Mouse (Mus musculus): Measurements from ENCODE around the gene Dnah7a.
"Not testable (repeated sequence)": the region's sequence is repeated elsewhere in the genome, so short reads cannot be mapped to it uniquely, and the experiment has no call there.

The Dnah7a gene

GRCm38 (mm10) chr1:53706431-53707361, at the start of gene Dnah7a:
Gene Dnah7a, minus strand, starts transcription at chr1:53706784.
- no peak for DNase-seq (ENCODE audit: low spot score)

GRCm38 (mm10) chr1:53753501-53753900, 46.9 kb upstream of the Dnah7a start:
- not testable (repeated sequence) for DNase-seq (ENCODE audit: low spot score)

GRCm38 (mm10) chr1:53751144-53751543, 44.6 kb upstream of the Dnah7a start:
- no peak for DNase-seq (ENCODE audit: low spot score)

DNA sequence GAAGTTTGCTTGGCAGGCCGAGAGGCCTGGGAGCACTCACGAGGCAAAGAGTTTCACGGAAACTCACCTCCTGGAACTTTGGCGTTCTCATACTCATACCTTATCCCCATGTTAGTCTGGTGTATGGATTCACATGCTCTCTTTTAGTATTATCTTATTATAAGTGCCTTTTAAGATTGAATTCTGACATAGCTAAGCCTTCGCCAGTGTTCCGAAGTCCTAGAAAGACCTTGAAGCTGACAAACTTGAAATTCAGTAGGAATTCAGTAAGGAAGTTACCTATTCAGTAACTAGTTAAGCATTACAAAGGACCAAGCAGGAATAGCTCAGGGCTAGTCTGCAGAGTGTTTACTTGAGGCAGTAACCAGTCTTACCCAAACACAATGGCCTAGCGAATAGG, 44.1 kb upstream of the Dnah7a start:
- not testable (repeated sequence) for DNase-seq (ENCODE audit: low spot score)

GRCm38 (mm10) chr1:53749881-53750385, 43.3 kb upstream of the Dnah7a start:
- not testable (repeated sequence) for DNase-seq (ENCODE audit: low spot score)

- DNase-seq (ENCODE audit: low spot score): no peak
Measured at GRCm38 (mm10) chr1:53748571-53748970, 42.0 kb upstream of the Dnah7a start.

GRCm38 (mm10) chr1:53746001-53746400, 39.4 kb upstream of the Dnah7a start:
- DNase-seq (ENCODE audit: low spot score): no peak

DNA sequence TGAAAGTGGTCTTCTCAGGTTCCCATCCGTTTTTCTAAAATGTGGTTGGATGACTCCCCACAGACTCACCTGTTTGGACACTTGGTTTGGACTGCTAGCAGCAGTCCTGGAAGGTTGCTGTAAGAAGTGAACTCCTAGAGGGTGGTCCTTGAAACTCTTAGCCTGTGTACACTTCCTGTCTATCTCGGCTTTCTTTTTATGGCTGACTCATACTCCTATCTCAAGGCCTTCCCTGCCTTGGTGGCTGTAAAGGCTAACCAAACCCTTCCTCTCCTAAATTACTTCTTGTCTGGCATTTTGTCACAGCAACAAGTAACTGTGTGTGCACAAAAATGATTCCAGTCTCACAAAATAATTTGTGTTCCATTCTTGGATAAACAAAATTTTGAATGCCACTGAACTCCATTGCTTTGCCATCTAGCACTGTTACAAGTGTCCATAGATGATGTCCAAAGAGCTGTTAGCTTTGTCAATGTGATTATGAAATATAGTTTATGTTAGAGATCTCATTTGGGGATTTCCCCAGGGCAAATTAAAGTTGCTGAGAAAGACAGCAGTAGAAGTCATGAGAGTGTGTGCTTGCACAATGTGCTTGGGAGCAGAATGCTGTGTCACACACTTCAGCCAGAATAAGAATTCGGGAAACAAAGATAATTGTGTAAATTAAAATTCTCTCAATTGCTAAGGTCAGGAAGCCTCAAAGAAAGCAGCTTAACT, 35.3 kb upstream of the Dnah7a start:
- no peak for DNase-seq (ENCODE audit: low spot score)

- DNase-seq (ENCODE audit: low spot score): no peak
Measured at GRCm38 (mm10) chr1:53740777-53741336, 34.3 kb upstream of the Dnah7a start.

DNA sequence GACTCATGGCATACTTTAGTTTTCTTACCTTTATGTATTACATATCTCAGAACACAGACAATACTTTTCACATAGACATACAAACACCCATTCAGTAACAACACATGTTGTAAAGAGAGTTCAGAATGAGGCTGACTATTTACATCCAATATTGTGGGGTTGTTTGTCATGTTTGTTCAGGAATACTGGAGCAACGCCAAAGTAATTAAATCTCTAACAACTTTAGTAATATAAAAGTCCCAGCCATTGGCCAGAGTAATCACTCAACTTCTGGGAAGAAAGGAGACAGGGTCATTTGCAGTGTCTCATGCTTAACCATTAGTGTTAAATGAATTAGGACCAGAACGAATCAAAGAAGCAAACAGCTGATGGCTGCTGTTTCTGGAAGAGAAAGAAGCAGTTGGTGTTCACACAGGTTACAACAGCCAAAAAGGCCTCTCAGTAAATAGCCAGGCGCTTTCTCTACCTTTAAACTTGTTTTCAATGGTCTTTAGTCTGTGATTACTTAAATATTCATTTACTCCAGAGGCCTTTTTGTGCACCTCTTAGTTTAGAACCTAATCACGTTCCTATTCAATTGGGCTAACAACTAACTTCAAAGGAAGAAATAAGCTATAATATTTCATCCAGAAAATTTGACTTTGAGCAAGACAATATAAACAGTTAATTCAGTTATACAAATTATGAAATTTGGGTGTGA, 33.6 kb upstream of the Dnah7a start:
- DNase-seq (ENCODE audit: low spot score): not testable (repeated sequence)

DNA sequence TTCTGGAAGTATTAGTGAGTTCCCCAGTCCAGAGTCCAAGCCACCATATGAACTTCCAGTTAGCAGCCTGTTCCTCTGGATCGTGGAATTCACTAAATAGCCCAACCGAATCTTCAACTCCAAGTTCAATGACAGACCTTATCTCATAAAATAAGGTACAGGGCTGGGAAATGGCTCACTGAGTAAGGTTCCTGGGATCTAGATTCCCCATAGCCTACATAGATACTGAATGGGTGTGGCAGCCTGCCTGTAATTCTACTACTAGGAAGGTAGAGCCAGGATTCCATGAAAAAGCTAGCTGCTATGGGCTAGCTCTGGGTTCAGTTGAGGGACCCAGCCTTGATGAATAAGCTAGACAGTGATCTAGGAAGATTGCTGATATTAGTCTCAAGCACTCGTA, 30.0 kb upstream of the Dnah7a start:
- no peak for DNase-seq (ENCODE audit: low spot score)

DNA sequence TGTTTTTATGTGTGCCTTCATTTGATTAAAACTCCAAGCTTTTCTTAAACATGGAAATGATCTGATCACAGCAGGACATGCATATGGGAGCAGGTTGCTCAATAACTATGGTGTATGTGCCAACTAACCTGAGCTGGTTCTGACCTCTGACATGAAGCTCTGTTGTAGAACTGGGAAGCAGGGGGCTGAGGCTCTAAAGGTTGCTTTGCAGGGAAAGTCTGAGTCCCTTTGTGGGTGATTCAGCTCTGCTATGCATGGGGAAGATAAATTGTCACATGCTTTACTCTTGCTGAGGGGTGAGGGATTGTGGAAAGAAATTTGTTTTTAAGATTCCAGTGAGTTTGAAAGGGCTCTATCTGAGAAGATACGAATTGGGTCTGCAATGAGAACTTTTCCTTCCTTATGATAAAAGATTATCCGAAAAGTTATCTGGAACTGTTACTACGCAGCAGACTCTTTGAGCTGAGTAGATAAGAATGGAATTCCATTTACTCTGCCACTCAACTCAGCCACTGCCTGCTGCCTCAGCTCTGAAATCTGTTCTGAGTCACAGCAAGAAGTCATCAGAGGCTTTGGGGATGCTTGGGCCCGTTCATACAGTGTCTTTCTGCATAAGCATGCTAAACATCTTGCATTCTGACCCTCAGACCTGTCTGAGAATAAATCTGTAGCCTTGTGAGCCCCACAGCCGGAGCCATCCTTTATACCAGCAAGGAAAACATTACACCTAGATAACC, 22.1 kb upstream of the Dnah7a start:
- no peak for DNase-seq (ENCODE audit: low spot score)

GRCm38 (mm10) chr1:53726883-53727282, 20.3 kb upstream of the Dnah7a start:
- no peak for DNase-seq (ENCODE audit: low spot score)

GRCm38 (mm10) chr1:53721353-53721752, 14.8 kb upstream of the Dnah7a start:
- no peak for DNase-seq (ENCODE audit: low spot score)

- DNase-seq (ENCODE audit: low spot score): no peak
Measured at GRCm38 (mm10) chr1:53720601-53721351, 14.2 kb upstream of the Dnah7a start.

GRCm38 (mm10) chr1:53715966-53716515, 9.5 kb upstream of the Dnah7a start:
- DNase-seq (ENCODE audit: low spot score): no peak

GRCm38 (mm10) chr1:53715446-53715845, 8.9 kb upstream of the Dnah7a start:
- peak; percentile 26 for DNase-seq (ENCODE audit: low spot score)

DNA sequence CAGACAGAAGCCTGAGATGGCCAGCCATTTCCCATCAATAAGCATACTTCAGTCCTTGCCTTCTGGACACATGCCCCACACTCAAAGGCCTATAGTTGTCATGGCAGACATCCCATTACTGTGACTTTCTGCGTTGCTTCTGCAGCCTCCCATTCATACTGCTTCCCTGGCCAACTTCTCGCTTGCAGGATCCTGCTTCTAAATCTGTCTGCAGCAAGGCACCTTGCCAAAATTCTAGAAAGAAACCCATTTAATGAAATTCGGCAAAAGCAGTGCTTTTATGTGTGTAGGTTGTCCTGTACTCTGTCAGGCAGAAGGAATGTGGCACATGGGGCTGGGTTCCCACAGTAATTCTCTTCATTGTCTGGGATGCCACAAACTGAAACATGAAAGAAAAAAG, 6.8 kb upstream of the Dnah7a start:
- not testable (repeated sequence) for DNase-seq (ENCODE audit: low spot score)

- no peak for DNase-seq (ENCODE audit: low spot score)
Measured at GRCm38 (mm10) chr1:53711069-53711468, 4.5 kb upstream of the Dnah7a start.

DNA sequence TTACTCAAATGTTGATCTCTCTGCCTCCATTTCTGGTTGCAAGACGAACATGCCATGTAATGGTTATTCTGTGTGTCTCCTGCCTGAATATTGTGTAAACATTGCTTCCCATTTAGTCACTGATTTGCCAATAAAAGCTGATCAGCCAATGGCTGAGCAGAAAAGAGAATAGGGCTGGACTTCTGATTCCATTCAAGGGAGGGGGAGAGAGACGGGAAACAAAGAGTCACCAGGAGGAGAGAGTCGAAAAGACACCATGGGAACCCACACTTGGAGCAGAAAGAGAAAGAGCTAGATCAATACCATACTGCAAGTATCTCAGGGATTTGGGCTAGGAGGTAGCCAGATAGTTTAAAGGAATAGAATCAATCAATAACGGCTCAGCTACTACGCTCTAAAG, 3.0 kb upstream of the Dnah7a start:
- not testable (repeated sequence) for DNase-seq (ENCODE audit: low spot score)

All from urinary bladder, postnatal 25 days (tissue).